Mouse (Mus musculus) spleen, adult 2 months (tissue): ENCODE measurements around the gene Gjb6.

ENCODE experiments used
- CTCF ChIP-seq: fragments of 200-500 bp; IDR thresholded peaks from 2 replicates; pipeline ENCODE4 v1.5.1; 2011; ENCODE audit warnings: mild to moderate bottlenecking, inconsistent platforms; ENCODE audit not compliant: insufficient read depth, insufficient read length, insufficient replicate concordance; ENCODE audit errors: extremely low read depth
- POLR2A ChIP-seq: fragments of 200-500 bp; IDR thresholded peaks from 2 replicates; pipeline ENCODE4 v1.6.1; 2011; ENCODE audit warnings: low read depth, low read length, inconsistent platforms

DNA sequence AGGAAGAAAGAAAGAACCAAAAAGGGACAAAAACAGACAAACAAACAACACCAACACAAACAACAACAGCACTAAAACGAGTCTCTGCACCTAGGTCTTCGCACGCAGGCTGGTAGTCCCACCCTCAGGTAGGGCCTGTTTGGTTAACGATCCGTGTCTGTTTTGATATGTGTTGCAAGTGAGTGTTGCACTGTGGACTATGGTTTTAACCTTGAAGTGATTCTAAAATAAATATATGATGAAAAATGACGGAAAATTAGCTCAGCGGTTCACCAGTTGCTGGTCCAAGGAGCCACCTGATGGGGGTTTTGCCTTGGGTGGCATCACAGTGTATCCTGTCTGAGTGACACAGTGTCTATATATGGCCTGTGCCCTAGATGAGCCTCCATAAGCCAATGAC, 31.8 kb downstream of the Gjb6 start:
- no peak for TF ChIP-seq CTCF
- TF ChIP-seq POLR2A, result no peak
